Mouse (Mus musculus) thymus, adult 2 months (tissue): ENCODE data around the gene Akt1s1.

Experiments
- CTCF ChIP-seq: fragments of 200-500 bp; IDR thresholded peaks from 2 replicates; pipeline ENCODE4 v1.5.1; 2012; ENCODE audit warnings: mild to moderate bottlenecking, control low read depth, low read length, moderate library complexity, borderline replicate concordance; ENCODE audit not compliant: control insufficient read depth, poor library complexity, insufficient read depth; ENCODE audit errors: extremely low read depth
- POLR2A ChIP-seq: fragments of 200-500 bp; IDR thresholded peaks from 2 replicates; pipeline ENCODE4 v1.6.1; 2012; ENCODE audit warnings: mild to moderate bottlenecking, low read length, control low read depth, moderate library complexity; ENCODE audit not compliant: control insufficient read depth, poor library complexity, insufficient read depth; ENCODE audit errors: extremely low read depth

DNA sequence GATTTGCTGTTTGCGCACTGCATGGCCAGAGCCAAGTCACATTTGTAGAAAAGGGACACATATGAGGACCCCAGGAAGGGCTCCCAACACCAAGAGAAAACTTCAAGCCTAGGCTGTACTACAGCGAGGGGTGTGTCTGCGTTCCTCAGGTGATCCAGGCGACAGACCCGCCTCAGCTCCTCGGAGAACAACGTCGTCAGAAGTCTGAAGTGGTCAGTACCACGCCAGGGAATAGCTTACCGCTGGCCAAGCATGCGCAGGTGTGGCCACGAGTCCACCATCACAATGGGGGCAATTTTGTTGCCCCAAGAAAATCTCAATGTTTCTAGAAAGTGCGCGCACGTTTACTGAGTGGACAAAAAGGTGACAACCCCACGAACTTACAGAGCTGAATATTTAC lies 19.7 kb downstream of the Akt1s1 start:
- TF ChIP-seq CTCF (no peak), POLR2A (no peak)
